Mouse (Mus musculus) v-Abl transformed pro-B cells (cell line): ENCODE results near the gene Trip12.

Experiments
- in situ Hi-C, 2 experiments: fragments of 400-800 bp; cut with MboI; formaldehyde crosslinking; loops; one replicate each; pipeline ENCODE4 v1.15.1; 2025; ENCODE audit not compliant: unreplicated experiment in 2 of 2

The Trip12 gene

GRCm38 (mm10) chr1:84861255-84861630 is 20.9 kb upstream of the Trip12 start:
- in situ Hi-C loops, result no loop called here

- in situ Hi-C loops, result no loop called here
These were observed 20.3 kb upstream of the Trip12 start for GRCm38 (mm10) chr1:84860360-84861254.

GRCm38 (mm10) chr1:84859597-84859996 is 19.3 kb upstream of the Trip12 start:
- in situ Hi-C loops, result no loop called here

GRCm38 (mm10) chr1:84855756-84856155 is 15.4 kb upstream of the Trip12 start:
- in situ Hi-C loops, result no loop called here

- in situ Hi-C loops, result no loop called here
These were observed 14.7 kb upstream of the Trip12 start for GRCm38 (mm10) chr1:84854966-84855365.

GRCm38 (mm10) chr1:84853721-84854120 is 13.4 kb upstream of the Trip12 start:
- in situ Hi-C loops, result no loop called here

GRCm38 (mm10) chr1:84851512-84852235 is 11.4 kb upstream of the Trip12 start:
- in situ Hi-C loops, result no loop called here

- in situ Hi-C loops, result no loop called here
These were observed 10.2 kb upstream of the Trip12 start for GRCm38 (mm10) chr1:84850471-84850870.

GRCm38 (mm10) chr1:84849804-84850203 is 9.5 kb upstream of the Trip12 start:
- in situ Hi-C loops, result no loop called here

- in situ Hi-C loops, result no loop called here
These were observed 8.6 kb upstream of the Trip12 start for GRCm38 (mm10) chr1:84848801-84849455.

- in situ Hi-C loops, result no loop called here
These were observed 8.0 kb upstream of the Trip12 start for GRCm38 (mm10) chr1:84848335-84848734.

GRCm38 (mm10) chr1:84847698-84848097 is 7.4 kb upstream of the Trip12 start:
- in situ Hi-C loops, result no loop called here

- in situ Hi-C loops, result no loop called here
These were observed 3.0 kb upstream of the Trip12 start for GRCm38 (mm10) chr1:84843366-84843765.

GRCm38 (mm10) chr1:84841061-84841460 is 745 bp upstream of the Trip12 start:
- in situ Hi-C loops, result no loop called here

- in situ Hi-C loops, result no loop called here
These were observed 853 bp downstream of the Trip12 start, which contains the start of gene Fbxo36 for GRCm38 (mm10) chr1:84839309-84840017. TSS of gene Fbxo36 (plus strand) at chr1:84839841.

GRCm38 (mm10) chr1:84838621-84839151 is 1.6 kb downstream of the Trip12 start:
- in situ Hi-C loops, result no loop called here

GRCm38 (mm10) chr1:84838156-84838555 is 2.2 kb downstream of the Trip12 start:
- in situ Hi-C loops, result no loop called here

- in situ Hi-C loops, result no loop called here
These were observed 2.7 kb downstream of the Trip12 start for GRCm38 (mm10) chr1:84837523-84838145.

GRCm38 (mm10) chr1:84825091-84825490 is 15.2 kb downstream of the Trip12 start:
- in situ Hi-C loops, result no loop called here

- in situ Hi-C loops, result no loop called here
These were observed 22.7 kb downstream of the Trip12 start for GRCm38 (mm10) chr1:84817596-84817995.
